Mouse (Mus musculus) mouse embryonic stem cell (cell line): Measurements from ENCODE around the gene Pus10.
"Not testable (repeated sequence)": the region's sequence is repeated elsewhere in the genome, so short reads cannot be mapped to it uniquely, and the experiment has no call there.

Experiments used
- in situ Hi-C, 2 experiments: fragments of 300-500 bp; cut with MboI; formaldehyde crosslinking; loops; 1 replicate in 1 of 2; 3 replicates in 1 of 2; pipeline ENCODE4 v1.14.3; 2019 to 2020; ENCODE audit warnings: low sequenced_read_pairs in 2 of 2, low pct_unique_long_range_greater_than_20kb in 1 of 2, mixed read lengths in 1 of 2; ENCODE audit not compliant: unreplicated experiment in 1 of 2

The Pus10 gene

GRCm38 (mm10) chr11:23735820-23736470, 70.5 kb downstream of the Pus10 start:
- in situ Hi-C loops = no loop called here

- in situ Hi-C loops = no loop called here
Measured at GRCm38 (mm10) chr11:23740895-23741294, 75.4 kb downstream of the Pus10 start.

GRCm38 (mm10) chr11:23741386-23741785, 75.9 kb downstream of the Pus10 start:
- in situ Hi-C loops = no loop called here

GRCm38 (mm10) chr11:23744352-23744751, 78.9 kb downstream of the Pus10 start:
- in situ Hi-C loops = no loop called here

GRCm38 (mm10) chr11:23746102-23746501, 80.6 kb downstream of the Pus10 start:
- in situ Hi-C loops = no loop called here

GRCm38 (mm10) chr11:23753136-23753710, 87.7 kb downstream of the Pus10 start:
- in situ Hi-C loops = no loop called here

GRCm38 (mm10) chr11:23754329-23754728, 88.9 kb downstream of the Pus10 start:
- in situ Hi-C loops = no loop called here

- in situ Hi-C loops = no loop called here
Measured at GRCm38 (mm10) chr11:23758218-23758617, 92.7 kb downstream of the Pus10 start.

- in situ Hi-C loops = no loop called here
Measured at GRCm38 (mm10) chr11:23762635-23763034, 97.2 kb downstream of the Pus10 start.

- in situ Hi-C loops = not testable (repeated sequence)
Measured at GRCm38 (mm10) chr11:23767369-23767768, 101.9 kb downstream of the Pus10 start.

GRCm38 (mm10) chr11:23767928-23768327, 102.5 kb downstream of the Pus10 start:
- in situ Hi-C loops = no loop called here

GRCm38 (mm10) chr11:23769033-23769432, 103.6 kb downstream of the Pus10 start:
- in situ Hi-C loops = no loop called here

GRCm38 (mm10) chr11:23769686-23770509, 104.4 kb downstream of the Pus10 start:
- in situ Hi-C loops = no loop called here

GRCm38 (mm10) chr11:23770510-23770759, 105.0 kb downstream of the Pus10 start:
- in situ Hi-C loops = no loop called here

- in situ Hi-C loops = no loop called here
Measured at GRCm38 (mm10) chr11:23770760-23771506, 105.5 kb downstream of the Pus10 start, which contains the start of gene Rel. Gene Rel (minus strand): TSS chr11:23770970.

GRCm38 (mm10) chr11:23771507-23772097, 106.1 kb downstream of the Pus10 start:
- in situ Hi-C loops = no loop called here

GRCm38 (mm10) chr11:23772471-23772870, 107.0 kb downstream of the Pus10 start:
- in situ Hi-C loops = no loop called here

GRCm38 (mm10) chr11:23778787-23779201, 113.3 kb downstream of the Pus10 start:
- in situ Hi-C loops = no loop called here

- in situ Hi-C loops = no loop called here
Measured at GRCm38 (mm10) chr11:23782038-23782437, 116.6 kb downstream of the Pus10 start.
